Mouse (Mus musculus) ES-E14 (cell line): ENCODE measurements around the gene Erc1.
"Not testable (repeated sequence)": the region's sequence is repeated elsewhere in the genome, so short reads cannot be mapped to it uniquely, and the experiment has no call there.

ENCODE experiments used
- HCFC1 ChIP-seq: IDR thresholded peaks from 2 replicates; pipeline ENCODE4 v1.6.1; 2012; ENCODE audit warnings: low read length, inconsistent platforms, borderline replicate concordance; ENCODE audit not compliant: insufficient read depth
- MAFK ChIP-seq: IDR thresholded peaks from 2 replicates; pipeline ENCODE4 v1.6.1; 2014; ENCODE audit warnings: mild to moderate bottlenecking, low read depth, low read length, inconsistent platforms; ENCODE audit not compliant: insufficient read depth
- ZC3H11A ChIP-seq: IDR thresholded peaks from 2 replicates; pipeline ENCODE4 v1.6.1; 2012; ENCODE audit warnings: low read depth, mild to moderate bottlenecking, inconsistent platforms, low read length, borderline replicate concordance
- ZNF384 ChIP-seq: IDR thresholded peaks from 2 replicates; pipeline ENCODE4 v1.6.1; 2012; ENCODE audit warnings: low read depth, low read length, inconsistent platforms

DNA sequence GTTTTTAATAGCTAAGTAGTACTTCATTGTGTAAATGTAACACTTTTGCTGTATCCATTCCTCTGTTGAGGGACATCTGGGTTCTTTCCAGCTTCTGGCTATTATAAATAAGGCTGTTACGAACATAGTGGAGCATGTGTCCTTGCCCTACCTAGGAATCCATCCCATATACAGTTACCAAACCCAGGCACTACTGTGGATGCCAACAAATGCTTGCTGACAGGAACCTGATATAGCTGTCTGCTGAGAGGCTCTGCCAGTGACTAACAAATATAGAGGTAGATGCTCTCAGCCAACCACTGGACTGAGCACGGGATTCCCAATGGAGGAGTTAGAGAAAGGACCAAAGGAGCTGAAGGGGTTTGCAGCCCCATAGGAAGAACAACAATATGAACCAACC lies 193.2 kb downstream of the Erc1 start:
- not testable (repeated sequence) for TF ChIP-seq MAFK, ZNF384, HCFC1, ZC3H11A
